Mouse (Mus musculus) ES-Bruce4 (cell line): ENCODE measurements around the gene Fbxo24.

ENCODE experiments used
- CTCF ChIP-seq: IDR thresholded peaks from one replicate; pipeline ENCODE4 v1.8.1; 2011; ENCODE audit warnings: low read depth, low read length
- EP300 ChIP-seq: IDR thresholded peaks from 2 replicates; pipeline ENCODE4 v1.6.1; 2011; ENCODE audit warnings: low read depth, low read length; ENCODE audit not compliant: insufficient read depth
- POLR2A ChIP-seq: IDR thresholded peaks from one replicate; pipeline ENCODE4 v1.8.1; 2011; ENCODE audit warnings: low read length; ENCODE audit not compliant: insufficient read depth

- TF ChIP-seq CTCF (no peak), POLR2A (no peak), EP300 (no peak)
These were observed 13.5 kb downstream of the Fbxo24 start for GRCm38 (mm10) chr5:137615347-137615746.
